Mouse (Mus musculus) neural tube, embryonic 12.5 days (tissue): Measurements from ENCODE around the gene Ppp1r26. TPM values are rescaled to one million over a fixed set of nuclear protein-coding genes. Genes with fewer than 3 reads are reported as not detected.

Experiments used
- polyA plus RNA-seq: library from polyadenylated mRNA; unstranded; fragments of >200 nt; fragmentation: Nextera tagmentation; extraction: Ambion mirVana; gene quantifications from 2 replicates; pipeline ENCODE4 v1.2.1, GENCODE M21; 2016

Ppp1r26 gene
- polyA plus RNA-seq, 1 experiment from 2014 or later = 8.7 TPM

Other genes starting within 250 kb of the Ppp1r26 start
- 0.68 and 1.5 TPM in 2 replicates for gene 1700007K13Rik, start 19.5 kb downstream of the Ppp1r26 start, polyA plus RNA-seq
- 54.3 and 56.2 TPM in 2 replicates for gene Mrps2, start 21.3 kb downstream of the Ppp1r26 start, polyA plus RNA-seq
- 0.80 and 0.81 TPM in 2 replicates for gene Gbgt1, start 50.1 kb downstream of the Ppp1r26 start, polyA plus RNA-seq
- gene Gm10134, start 59.3 kb downstream of the Ppp1r26 start, polyA plus RNA-seq = 2.4 and 3.5 TPM in 2 replicates
- 99.6 and 111 TPM in 2 replicates for gene Ralgds, start 66.3 kb downstream of the Ppp1r26 start, polyA plus RNA-seq
- gene Cel, start 116.6 kb downstream of the Ppp1r26 start, polyA plus RNA-seq = not detected in 2 replicates
- gene Gtf3c5, start 137.0 kb downstream of the Ppp1r26 start, polyA plus RNA-seq = 46.7 and 51.1 TPM in 2 replicates
- gene Gfi1b, start 175.2 kb downstream of the Ppp1r26 start, polyA plus RNA-seq = 0.98 and 1.1 TPM in 2 replicates
- 31.8 and 34.6 TPM in 2 replicates for gene Tsc1, start 194.4 kb downstream of the Ppp1r26 start, polyA plus RNA-seq